Mouse (Mus musculus): Measurements from ENCODE around the gene Mylk4. TPM values are rescaled to one million over a fixed set of nuclear protein-coding genes. Genes with fewer than 3 reads are reported as not detected.

Gene Mylk4
- polyA plus RNA-seq, 1 experiment from 2014 or later, result not detected

- ATAC-seq (no peak), DNase-seq (no peak)
- Histone ChIP-seq H3K36me3 (replicated peaks; ENCODE audit: insufficient read depth, low read length) (no peaks in the 10 kb centered on the region), H3K4me2 (ENCODE audit: low read depth, low read length) (no peak overlapping the region), H3K27me3 (ENCODE audit: insufficient read depth, low read length) (no peaks in the 10 kb centered on the region), H3K9me3 (ENCODE audit: low read length) (no peaks in the 10 kb centered on the region), H3K4me3 (ENCODE audit: low read depth, low read length) (no peak overlapping the region), H3K4me1 (ENCODE audit: insufficient read depth) (no peaks in the 10 kb centered on the region), H3K27ac (ENCODE audit: low read depth) (no peak overlapping the region), H3K9ac (replicated peaks) (no peak overlapping the region)
- TF ChIP-seq CTCF (IDR thresholded peaks at IDR 0.05; ENCODE audit: low read depth) (no peak), EP300 (IDR thresholded peaks at IDR 0.05; ENCODE audit: low read depth) (no peak)
- 82% methylated on average over 6 of the region's 6 CpGs for WGBS (ENCODE audit: insufficient replicate concordance)
Observed at GRCm38 (mm10) chr13:32693886-32694455, 89.8 kb downstream of the Mylk4 start.

- Histone ChIP-seq H3K27ac (ENCODE audit: low read depth) (no peak overlapping the region), H3K9me3 (ENCODE audit: low read length) (no peaks in the 10 kb centered on the region), H3K27me3 (ENCODE audit: insufficient read depth, low read length) (no peaks in the 10 kb centered on the region), H3K4me2 (ENCODE audit: low read depth, low read length) (no peak overlapping the region), H3K36me3 (replicated peaks; ENCODE audit: insufficient read depth, low read length) (no peaks in the 10 kb centered on the region), H3K4me3 (ENCODE audit: low read depth, low read length) (no peak overlapping the region), H3K9ac (replicated peaks) (no peak overlapping the region), H3K4me1 (ENCODE audit: insufficient read depth) (no peaks in the 10 kb centered on the region)
- TF ChIP-seq CTCF (IDR thresholded peaks at IDR 0.05; ENCODE audit: low read depth) (no peak), EP300 (IDR thresholded peaks at IDR 0.05; ENCODE audit: low read depth) (no peak)
- DNase-seq (no peak), ATAC-seq (no peak)
- 52% methylated on average over 1 of the region's 1 CpGs for WGBS (ENCODE audit: insufficient replicate concordance)
Observed at GRCm38 (mm10) chr13:32692563-32692962, 91.2 kb downstream of the Mylk4 start.

GRCm38 (mm10) chr13:32690279-32690678 lies 93.5 kb downstream of the Mylk4 start:
- no peaks in the 10 kb centered on the region for H3K36me3 ChIP-seq (replicated peaks; ENCODE audit: insufficient read depth, low read length)
- no peaks in the 10 kb centered on the region for H3K4me1 ChIP-seq (ENCODE audit: insufficient read depth)
- WGBS (ENCODE audit: insufficient replicate concordance), result 74% methylated on average over 3 of the region's 3 CpGs
- no peak overlapping the region for H3K27ac ChIP-seq (ENCODE audit: low read depth)
- no peak for DNase-seq
- H3K27me3 ChIP-seq (ENCODE audit: insufficient read depth, low read length), result no peaks in the 10 kb centered on the region
- H3K4me3 ChIP-seq (ENCODE audit: low read depth, low read length), result no peak overlapping the region
- TF ChIP-seq EP300 (IDR thresholded peaks at IDR 0.05; ENCODE audit: low read depth), result no peak
- no peak for TF ChIP-seq CTCF (IDR thresholded peaks at IDR 0.05; ENCODE audit: low read depth)
- ATAC-seq, result no peak
- no peaks in the 10 kb centered on the region for H3K9me3 ChIP-seq (ENCODE audit: low read length)
- no peak overlapping the region for H3K4me2 ChIP-seq (ENCODE audit: low read depth, low read length)
- no peak overlapping the region for H3K9ac ChIP-seq (replicated peaks)

GRCm38 (mm10) chr13:32680868-32681515 lies 102.8 kb downstream of the Mylk4 start:
- ATAC-seq, result no peak
- Histone ChIP-seq H3K4me3 (ENCODE audit: low read depth, low read length) (no peak overlapping the region), H3K9ac (replicated peaks) (no peak overlapping the region), H3K36me3 (replicated peaks; ENCODE audit: insufficient read depth, low read length) (no peaks in the 10 kb centered on the region), H3K9me3 (ENCODE audit: low read length) (no peaks in the 10 kb centered on the region), H3K4me2 (ENCODE audit: low read depth, low read length) (no peak overlapping the region), H3K4me1 (ENCODE audit: insufficient read depth) (no peaks in the 10 kb centered on the region), H3K27ac (ENCODE audit: low read depth) (no peak overlapping the region), H3K27me3 (ENCODE audit: insufficient read depth, low read length) (no peaks in the 10 kb centered on the region)
- no peak for TF ChIP-seq EP300 (IDR thresholded peaks at IDR 0.05; ENCODE audit: low read depth)
- TF ChIP-seq CTCF (IDR thresholded peaks at IDR 0.05; ENCODE audit: low read depth), result peak; percentile 76
- WGBS (ENCODE audit: insufficient replicate concordance), result 32% methylated on average over 12 of the region's 12 CpGs
- DNase-seq, result peak; percentile 66

GRCm38 (mm10) chr13:32680121-32680551 lies 103.6 kb downstream of the Mylk4 start:
- Histone ChIP-seq H3K36me3 (replicated peaks; ENCODE audit: insufficient read depth, low read length) (no peaks in the 10 kb centered on the region), H3K9me3 (ENCODE audit: low read length) (no peaks in the 10 kb centered on the region), H3K4me1 (ENCODE audit: insufficient read depth) (no peaks in the 10 kb centered on the region), H3K27me3 (ENCODE audit: insufficient read depth, low read length) (no peaks in the 10 kb centered on the region), H3K27ac (ENCODE audit: low read depth) (no peak overlapping the region), H3K4me3 (ENCODE audit: low read depth, low read length) (no peak overlapping the region), H3K4me2 (ENCODE audit: low read depth, low read length) (no peak overlapping the region), H3K9ac (replicated peaks) (no peak overlapping the region)
- no peak for DNase-seq
- ATAC-seq, result no peak
- TF ChIP-seq EP300 (IDR thresholded peaks at IDR 0.05; ENCODE audit: low read depth), result no peak
- no peak for TF ChIP-seq CTCF (IDR thresholded peaks at IDR 0.05; ENCODE audit: low read depth)
- WGBS (ENCODE audit: insufficient replicate concordance), result 66% methylated on average over 12 of the region's 12 CpGs

- 62% methylated on average over 5 of the region's 5 CpGs for WGBS (ENCODE audit: insufficient replicate concordance)
Observed at GRCm38 (mm10) chr13:32678998-32679397, 104.8 kb downstream of the Mylk4 start.

More at GRCm38 (mm10) chr13:32678998-32679397, 104.8 kb downstream of the Mylk4 start:
- Histone ChIP-seq H3K36me3 (replicated peaks; ENCODE audit: insufficient read depth, low read length) (no peaks in the 10 kb centered on the region), H3K27ac (ENCODE audit: low read depth) (no peak overlapping the region), H3K27me3 (ENCODE audit: insufficient read depth, low read length) (no peaks in the 10 kb centered on the region), H3K4me1 (ENCODE audit: insufficient read depth) (no peaks in the 10 kb centered on the region), H3K4me3 (ENCODE audit: low read depth, low read length) (no peak overlapping the region), H3K9me3 (ENCODE audit: low read length) (no peaks in the 10 kb centered on the region), H3K4me2 (ENCODE audit: low read depth, low read length) (no peak overlapping the region), H3K9ac (replicated peaks) (no peak overlapping the region)
- DNase-seq (no peak), ATAC-seq (no peak)
- no peak for TF ChIP-seq EP300 (IDR thresholded peaks at IDR 0.05; ENCODE audit: low read depth)
- no peak for TF ChIP-seq CTCF (IDR thresholded peaks at IDR 0.05; ENCODE audit: low read depth)
